Mouse (Mus musculus): ENCODE measurements at regions not wholly inside any gene's neighbourhood (a gene's known extent, or its start where the extent isn't known, plus 50 kb on each side); places are given as distances from the start of the nearest gene placed in this dataset.

DNA sequence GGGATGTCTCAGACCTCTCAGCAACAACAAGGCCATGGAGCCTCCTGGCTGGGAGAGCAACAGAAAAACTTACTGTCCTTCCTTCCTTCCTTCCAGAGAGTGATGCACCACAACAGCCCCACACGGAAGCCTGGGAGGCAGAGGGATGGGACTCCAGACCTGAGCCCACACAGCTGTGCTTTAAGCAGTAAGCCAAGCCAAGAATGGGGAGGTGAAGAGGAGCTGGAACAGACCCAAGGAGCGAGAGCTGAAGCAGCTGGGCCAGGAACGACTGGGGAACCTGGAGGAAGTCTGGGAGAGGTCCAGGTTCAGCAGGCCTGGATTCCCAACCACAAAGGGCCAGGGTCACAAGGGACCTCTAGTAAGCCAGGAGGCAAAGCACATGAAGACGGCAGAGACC lies 67.5 kb downstream of the Cpn2 start:
- no peak for TF ChIP-seq POLR2A (IDR thresholded peaks at IDR 0.05; ENCODE audit: insufficient read depth, low read depth, low read length)
- TF ChIP-seq CTCF (IDR thresholded peaks at IDR 0.05; ENCODE audit: insufficient read depth, low read depth, low read length), result no peak
